Mouse (Mus musculus) CH12.LX (cell line): ENCODE data around the gene Ctdspl.

Source experiments
- BHLHE40 ChIP-seq: IDR thresholded peaks from 2 replicates; pipeline ENCODE4 v1.6.1; 2011; ENCODE audit warnings: mild to moderate bottlenecking, low read depth, low read length, improper control_type of control experiment
- CHD1 ChIP-seq: IDR thresholded peaks from 2 replicates; pipeline ENCODE4 v1.6.1; 2012; ENCODE audit warnings: low read depth, low read length, improper control_type of control experiment, inconsistent platforms
- CHD2 ChIP-seq: IDR thresholded peaks from 2 replicates; pipeline ENCODE4 v1.6.1; 2011; ENCODE audit warnings: low read length, improper control_type of control experiment
- CTCF ChIP-seq, 2 experiments: IDR thresholded peaks in 1 of 2; conservative IDR thresholded peaks in 1 of 2; 2 replicates each; pipeline ENCODE4 v1.5.1; 2011 to 2012; ENCODE audit warnings: low read depth in 2 of 2, low read length in 2 of 2, improper control_type of control experiment in 1 of 2, inconsistent platforms in 1 of 2, mild to moderate bottlenecking in 1 of 2, moderate library complexity in 1 of 2
- E2F4 ChIP-seq: IDR thresholded peaks from 2 replicates; pipeline ENCODE4 v1.6.1; 2011; ENCODE audit warnings: low read depth, low read length, improper control_type of control experiment; ENCODE audit not compliant: insufficient replicate concordance
- IRF4 ChIP-seq: IDR thresholded peaks from 2 replicates; pipeline ENCODE4 v1.6.1; 2014; ENCODE audit warnings: low read depth, mild to moderate bottlenecking, inconsistent platforms, low read length, improper control_type of control experiment
- MAX ChIP-seq: IDR thresholded peaks from 2 replicates; pipeline ENCODE4 v1.6.1; 2011; ENCODE audit warnings: low read length, improper control_type of control experiment
- MYC ChIP-seq: IDR thresholded peaks from 2 replicates; pipeline ENCODE4 v1.6.1; 2011; ENCODE audit warnings: low read depth, mild to moderate bottlenecking, improper control_type of control experiment, low read length
- NELFE ChIP-seq: IDR thresholded peaks from 2 replicates; pipeline ENCODE4 v1.6.1; 2011; ENCODE audit warnings: low read depth, low read length, improper control_type of control experiment
- POLR2AphosphoS2 ChIP-seq: IDR thresholded peaks from 2 replicates; pipeline ENCODE4 v1.6.1; 2011; ENCODE audit warnings: low read depth, low read length, improper control_type of control experiment
- RAD21 ChIP-seq: IDR thresholded peaks from 2 replicates; pipeline ENCODE4 v1.6.1; 2011; ENCODE audit warnings: low read depth, mild to moderate bottlenecking, low read length, improper control_type of control experiment, moderate library complexity
- SIN3A ChIP-seq: IDR thresholded peaks from 2 replicates; pipeline ENCODE4 v1.6.1; 2012; ENCODE audit warnings: low read length, improper control_type of control experiment, inconsistent platforms
- ZC3H11A ChIP-seq: IDR thresholded peaks from 2 replicates; pipeline ENCODE4 v1.6.1; 2012; ENCODE audit warnings: low read depth, mild to moderate bottlenecking, inconsistent platforms, low read length, improper control_type of control experiment
- ZMIZ1 ChIP-seq: IDR thresholded peaks from 2 replicates; pipeline ENCODE4 v1.6.1; 2012; ENCODE audit warnings: low read depth, mild to moderate bottlenecking, inconsistent platforms, low read length, improper control_type of control experiment

- no peak for TF ChIP-seq ZMIZ1
- no peak for TF ChIP-seq ZC3H11A
- no peak for TF ChIP-seq NELFE
- no peak for TF ChIP-seq E2F4
- no peak for TF ChIP-seq CHD1
- no peak for TF ChIP-seq MAX
- peak in 1 of 2 experiments; percentile 21; a peak in 1 of 4 replicates for TF ChIP-seq CTCF (conservative IDR thresholded peaks at IDR 0.05 in 1 of 2, IDR thresholded peaks at IDR 0.05 in 1 of 2; ENCODE audit: low read depth in 2 of 2, low read length in 2 of 2)
- no peak for TF ChIP-seq IRF4
- TF ChIP-seq RAD21 = peak; percentile 4
- no peak for TF ChIP-seq BHLHE40
- no peak for TF ChIP-seq SIN3A
- no peak for TF ChIP-seq POLR2AphosphoS2
- no peak for TF ChIP-seq CHD2
- no peak for TF ChIP-seq MYC
Observed at GRCm38 (mm10) chr9:118895101-118895500, 31.2 kb upstream of the Ctdspl start.
